Comparison of ENCODE assay signal across 16 mouse cellular contexts in the genomic region with DNA sequence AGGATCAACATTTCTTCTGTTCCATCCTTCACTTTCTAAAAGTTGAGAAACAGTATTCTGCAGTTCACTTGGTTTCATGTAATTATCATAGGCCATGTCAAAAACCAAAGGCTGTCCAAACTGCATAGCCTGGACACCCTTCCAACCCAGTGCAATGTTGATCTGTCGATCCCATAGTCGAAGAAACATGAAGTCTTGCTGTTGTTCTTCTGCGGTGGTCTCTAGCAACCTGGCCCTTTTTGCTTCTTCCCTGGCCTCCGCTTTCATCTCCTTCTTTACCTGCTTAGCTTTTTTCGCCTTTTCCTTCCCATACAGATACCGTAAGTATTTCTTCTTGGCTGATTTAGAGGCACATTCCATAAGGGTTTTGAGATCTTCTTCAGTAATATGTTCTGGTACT.
"Had no signal": no experiment of that assay in that cellular context is flagged by ENCODE, and none has a peak within 500 bp of the region (broad histone marks: within the 10 kb centered on the region; RNA-seq: fewer than 3 reads in every experiment).

No protein-coding gene starts in this region.

- H3K27ac ChIP-seq: neural tube, embryonic 13.5 days; neural tube, embryonic 15.5 days; stomach, embryonic 15.5 days; stomach, postnatal 0 days had no signal

- H3K4me3 ChIP-seq: neural tube, embryonic 13.5 days; neural tube, embryonic 15.5 days; stomach, embryonic 15.5 days had no signal

- H3K27me3 ChIP-seq: neural tube, embryonic 13.5 days; neural tube, embryonic 15.5 days; stomach, embryonic 15.5 days had no signal

- H3K9me3 ChIP-seq: neural tube, embryonic 13.5 days; neural tube, embryonic 15.5 days; stomach, embryonic 15.5 days had no signal

- DNase-seq: retina, postnatal 1 day; right cerebral cortex, adult 18-20 months; right cerebral cortex, postnatal 14 days; right cerebral cortex, postnatal 25 days; right cerebral cortex, postnatal 4 days; spleen, adult 18-20 months; thymus, adult 18-20 months; thymus, adult 2 months; thymus, postnatal 14 days; thymus, postnatal 25 days; thymus, postnatal 36 days; thymus, postnatal 4 days had no signal
